Mouse (Mus musculus): ENCODE measurements at regions not wholly inside any gene's neighbourhood (a gene's known extent, or its start where the extent isn't known, plus 50 kb on each side); places are given as distances from the start of the nearest gene placed in this dataset.

DNA sequence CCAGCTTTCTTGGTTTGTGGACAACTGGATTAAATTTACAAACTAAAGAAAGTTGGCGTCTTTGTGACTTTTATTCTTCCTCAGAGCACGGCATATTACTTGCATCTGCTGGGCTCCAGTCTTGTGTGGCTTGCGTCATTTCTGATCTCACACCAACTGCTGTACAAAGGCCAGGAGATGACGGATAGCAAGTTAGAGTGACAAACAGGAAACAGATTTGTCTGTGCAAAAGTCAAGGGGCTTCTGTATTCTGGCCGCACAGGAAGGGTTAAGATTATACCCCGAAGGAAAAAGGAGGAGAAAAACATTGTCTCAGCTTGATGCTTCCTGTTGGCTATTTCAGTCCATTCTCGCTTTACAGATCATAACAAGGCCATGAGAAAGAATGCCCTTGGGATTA is 137.8 kb upstream of the Fmo9 start:
- Histone ChIP-seq H3K27ac (ENCODE audit: insufficient read depth, low read length) (no peak overlapping the region), H3K36me3 (ENCODE audit: control insufficient read depth, insufficient read depth, low read length) (no peaks in the 10 kb centered on the region), H3K4me1 (ENCODE audit: control insufficient read depth, insufficient read depth, insufficient read length) (peaks cover 8% of the 10 kb centered on the region), H3K27me3 (ENCODE audit: control insufficient read depth, insufficient read depth, low read length) (no peaks in the 10 kb centered on the region), H3K4me3 (ENCODE audit: extremely low read depth, insufficient read depth, insufficient read length) (no peak overlapping the region)
- DNase-seq (ENCODE audit: low read depth in 1 of 2, low spot score in 2 of 2), result peak in 1 of 2 experiments; percentile 11
- WGBS, result 9% methylated on average over 7 of the region's 7 CpGs
- TF ChIP-seq CTCF (IDR thresholded peaks at IDR 0.05; ENCODE audit: extremely low read depth, insufficient read depth, insufficient read length, insufficient replicate concordance), result no peak
- no peak for TF ChIP-seq POLR2A (IDR thresholded peaks at IDR 0.05; ENCODE audit: low read depth, low read length)

DNA sequence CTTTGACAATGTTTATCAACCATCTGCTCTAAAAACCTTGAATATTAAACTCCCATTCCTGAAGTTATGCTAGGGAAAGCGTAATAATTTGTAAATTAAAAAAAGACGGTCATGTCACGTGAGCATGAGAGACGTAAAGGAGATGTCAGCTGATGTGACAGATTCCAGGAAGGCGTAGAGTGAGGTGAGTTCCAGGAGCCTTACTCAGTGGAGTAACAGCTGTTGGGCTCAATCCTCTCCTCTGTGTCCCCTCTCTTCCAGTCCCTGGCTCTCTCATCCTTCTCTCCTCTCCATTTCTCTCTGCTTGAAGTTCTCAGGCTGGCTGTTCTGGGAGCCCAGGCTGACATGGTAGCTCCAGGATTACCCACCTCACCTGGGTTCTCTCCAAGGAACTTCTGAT is 138.4 kb upstream of the Fmo9 start:
- H3K36me3 ChIP-seq (ENCODE audit: control insufficient read depth, insufficient read depth, low read length), result no peaks in the 10 kb centered on the region
- H3K27me3 ChIP-seq (ENCODE audit: control insufficient read depth, insufficient read depth, low read length), result no peaks in the 10 kb centered on the region
- TF ChIP-seq POLR2A (IDR thresholded peaks at IDR 0.05; ENCODE audit: low read depth, low read length) (no peak), CTCF (IDR thresholded peaks at IDR 0.05; ENCODE audit: extremely low read depth, insufficient read depth, insufficient read length, insufficient replicate concordance) (no peak)
- no peak overlapping the region for H3K4me3 ChIP-seq (ENCODE audit: extremely low read depth, insufficient read depth, insufficient read length)
- H3K4me1 ChIP-seq (ENCODE audit: control insufficient read depth, insufficient read depth, insufficient read length), result peaks cover 8% of the 10 kb centered on the region
- 78% methylated on average over 5 of the region's 5 CpGs for WGBS
- no peak overlapping the region; the same call in 1 of the 2 replicates for H3K27ac ChIP-seq (ENCODE audit: insufficient read depth, low read length)
- no peak for DNase-seq (ENCODE audit: low read depth in 1 of 2, low spot score in 2 of 2)

DNA sequence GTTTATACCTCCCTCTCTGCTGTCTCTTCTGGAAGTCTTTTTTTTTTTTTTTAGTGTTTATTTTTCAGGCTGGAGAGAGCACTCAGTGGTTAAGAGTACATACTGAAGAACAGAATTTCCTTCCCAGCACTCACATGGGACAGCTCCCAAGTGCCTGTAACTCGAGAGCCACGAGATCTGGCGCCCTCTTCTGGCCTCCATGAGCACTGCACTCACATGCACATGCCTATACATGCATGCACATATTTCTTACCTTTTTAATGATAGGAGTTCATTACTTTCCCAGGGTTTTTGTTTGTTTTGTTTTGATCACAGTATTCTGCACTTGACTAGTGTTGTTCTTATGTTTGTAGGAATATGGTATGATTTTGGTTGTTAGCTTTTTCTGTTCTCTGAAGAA is 139.5 kb upstream of the Fmo9 start:
- H3K4me1 ChIP-seq (ENCODE audit: control insufficient read depth, insufficient read depth, insufficient read length), result peaks cover 8% of the 10 kb centered on the region
- WGBS, result 69% methylated on average over 3 of the region's 3 CpGs
- no peak overlapping the region for H3K4me3 ChIP-seq (ENCODE audit: extremely low read depth, insufficient read depth, insufficient read length)
- no peaks in the 10 kb centered on the region for H3K27me3 ChIP-seq (ENCODE audit: control insufficient read depth, insufficient read depth, low read length)
- H3K36me3 ChIP-seq (ENCODE audit: control insufficient read depth, insufficient read depth, low read length), result no peaks in the 10 kb centered on the region
- TF ChIP-seq POLR2A (IDR thresholded peaks at IDR 0.05; ENCODE audit: low read depth, low read length) (no peak), CTCF (IDR thresholded peaks at IDR 0.05; ENCODE audit: extremely low read depth, insufficient read depth, insufficient read length, insufficient replicate concordance) (no peak)
- no peak overlapping the region for H3K27ac ChIP-seq (ENCODE audit: insufficient read depth, low read length)
- no peak for DNase-seq (ENCODE audit: low read depth in 1 of 2, low spot score in 2 of 2)

DNA sequence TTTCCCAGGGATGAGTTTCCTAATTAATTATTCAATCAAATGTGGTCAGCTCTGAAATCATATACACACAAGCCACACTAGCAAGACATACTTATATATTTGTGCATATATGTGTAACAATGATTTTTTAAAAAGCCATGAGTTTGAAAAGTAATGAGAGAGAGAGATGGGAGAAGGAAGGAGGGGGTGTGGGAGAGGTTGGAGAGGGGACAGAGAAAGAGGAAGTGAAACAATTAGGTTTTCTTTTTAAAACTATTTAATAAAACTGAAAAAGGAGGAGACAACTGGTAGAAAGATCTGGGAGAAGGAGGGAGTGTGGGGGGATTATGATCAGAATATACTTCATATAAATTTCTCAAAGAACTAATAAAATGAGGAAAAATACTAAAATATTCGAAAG is 155.7 kb upstream of the Fmo9 start:
- Histone ChIP-seq H3K36me3 (ENCODE audit: control insufficient read depth, insufficient read depth, low read length) (no peaks in the 10 kb centered on the region), H3K4me1 (ENCODE audit: control insufficient read depth, insufficient read depth, insufficient read length) (no peaks in the 10 kb centered on the region; the same call in 1 of the 2 replicates), H3K4me3 (ENCODE audit: extremely low read depth, insufficient read depth, insufficient read length) (no peak overlapping the region), H3K27ac (ENCODE audit: insufficient read depth, low read length) (no peak overlapping the region), H3K27me3 (ENCODE audit: control insufficient read depth, insufficient read depth, low read length) (no peaks in the 10 kb centered on the region)
- no peak for DNase-seq (ENCODE audit: low read depth in 1 of 2, low spot score in 2 of 2)
- TF ChIP-seq POLR2A (IDR thresholded peaks at IDR 0.05; ENCODE audit: low read depth, low read length) (no peak), CTCF (IDR thresholded peaks at IDR 0.05; ENCODE audit: extremely low read depth, insufficient read depth, insufficient read length, insufficient replicate concordance) (no peak)
- WGBS, result 57% methylated on average over 1 of the region's 1 CpGs

DNA sequence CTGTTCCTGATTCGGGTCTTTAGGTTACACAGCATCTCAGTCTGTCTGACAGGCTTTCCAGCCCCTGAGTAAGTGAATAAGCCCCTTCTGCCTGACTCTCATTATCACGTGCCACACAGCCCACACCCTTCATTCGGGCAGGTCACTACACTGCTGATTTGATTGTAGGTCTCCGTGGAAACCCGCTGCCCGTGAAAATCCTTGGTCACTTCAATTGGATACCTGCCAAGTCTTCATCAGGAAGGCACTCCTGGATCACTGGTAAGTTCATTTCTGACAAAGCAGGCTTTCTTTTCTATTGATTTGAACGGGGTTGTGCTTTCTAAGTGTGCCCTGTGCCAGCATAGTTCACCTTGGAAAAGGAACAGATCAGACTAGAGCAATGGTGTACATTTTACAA is 158.2 kb upstream of the Fmo9 start:
- DNase-seq (ENCODE audit: low read depth in 1 of 2, low spot score in 2 of 2), result no peak
- Histone ChIP-seq H3K4me1 (ENCODE audit: control insufficient read depth, insufficient read depth, insufficient read length) (no peaks in the 10 kb centered on the region; the same call in 1 of the 2 replicates), H3K4me3 (ENCODE audit: extremely low read depth, insufficient read depth, insufficient read length) (no peak overlapping the region), H3K27me3 (ENCODE audit: control insufficient read depth, insufficient read depth, low read length) (no peaks in the 10 kb centered on the region), H3K36me3 (ENCODE audit: control insufficient read depth, insufficient read depth, low read length) (no peaks in the 10 kb centered on the region), H3K27ac (ENCODE audit: insufficient read depth, low read length) (no peak overlapping the region)
- TF ChIP-seq CTCF (IDR thresholded peaks at IDR 0.05; ENCODE audit: extremely low read depth, insufficient read depth, insufficient read length, insufficient replicate concordance) (no peak), POLR2A (IDR thresholded peaks at IDR 0.05; ENCODE audit: low read depth, low read length) (no peak)
- 79% methylated on average over 7 of the region's 7 CpGs for WGBS

DNA sequence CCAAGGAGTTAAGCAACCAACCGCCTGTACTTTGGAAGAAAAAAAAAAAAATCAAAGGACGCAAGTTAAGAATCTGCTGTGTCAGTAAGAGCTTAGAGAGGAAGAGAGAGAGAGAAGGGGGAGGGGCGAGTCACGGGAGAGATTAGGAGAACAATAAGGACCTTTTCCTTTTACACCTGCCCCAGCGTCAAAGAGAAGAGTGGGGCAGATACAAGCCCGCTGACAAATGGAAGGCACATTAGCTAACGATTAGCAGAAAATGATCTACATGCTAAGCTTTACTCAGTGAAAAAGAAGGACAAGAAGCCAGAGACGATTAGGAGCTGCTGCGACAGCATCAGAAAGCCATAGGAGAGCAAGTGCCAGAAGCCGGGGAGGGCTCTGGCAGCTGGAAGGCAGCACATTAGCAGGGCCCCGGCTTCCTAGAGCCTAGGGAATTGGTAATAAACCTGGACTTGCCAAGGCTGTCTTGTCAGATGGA is 157.8 kb upstream of the Fam78b start:
- Histone ChIP-seq H3K4me1 (ENCODE audit: control insufficient read depth, insufficient read depth, insufficient read length) (no peaks in the 10 kb centered on the region), H3K4me3 (ENCODE audit: extremely low read depth, insufficient read depth, insufficient read length) (no peak overlapping the region; the same call in 1 of the 2 replicates), H3K27ac (ENCODE audit: insufficient read depth, low read length) (no peak overlapping the region), H3K36me3 (ENCODE audit: control insufficient read depth, insufficient read depth, low read length) (no peaks in the 10 kb centered on the region), H3K27me3 (ENCODE audit: control insufficient read depth, insufficient read depth, low read length) (no peaks in the 10 kb centered on the region)
- TF ChIP-seq POLR2A (IDR thresholded peaks at IDR 0.05; ENCODE audit: low read depth, low read length) (no peak), CTCF (IDR thresholded peaks at IDR 0.05; ENCODE audit: extremely low read depth, insufficient read depth, insufficient read length, insufficient replicate concordance) (no peak)
- no peak for DNase-seq (ENCODE audit: low read depth in 1 of 2, low spot score in 2 of 2)
- 13% methylated on average over 11 of the region's 11 CpGs for WGBS

DNA sequence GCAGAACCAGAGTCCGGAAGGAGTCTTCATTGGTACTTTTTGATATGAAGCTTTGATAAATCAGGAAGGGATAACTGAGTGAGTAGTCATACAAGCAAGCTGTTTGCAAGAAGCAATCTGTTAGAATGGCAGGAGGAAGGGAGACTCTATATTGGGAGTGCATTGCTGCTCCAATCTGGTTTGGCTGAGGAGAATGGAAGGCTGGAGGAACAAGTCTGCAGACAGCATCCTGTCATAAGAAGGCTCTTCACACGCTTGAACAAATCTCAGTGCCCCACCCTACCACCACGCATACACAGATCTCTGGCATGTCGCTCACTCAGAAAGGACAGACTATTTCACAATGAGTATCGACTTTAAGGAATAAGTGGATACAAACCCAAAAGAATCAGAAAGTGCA is 154.7 kb upstream of the Fam78b start:
- Histone ChIP-seq H3K27me3 (ENCODE audit: control insufficient read depth, insufficient read depth, low read length) (no peaks in the 10 kb centered on the region), H3K4me3 (ENCODE audit: extremely low read depth, insufficient read depth, insufficient read length) (no peak overlapping the region), H3K27ac (ENCODE audit: insufficient read depth, low read length) (no peak overlapping the region), H3K36me3 (ENCODE audit: control insufficient read depth, insufficient read depth, low read length) (no peaks in the 10 kb centered on the region), H3K4me1 (ENCODE audit: control insufficient read depth, insufficient read depth, insufficient read length) (no peaks in the 10 kb centered on the region)
- TF ChIP-seq POLR2A (IDR thresholded peaks at IDR 0.05; ENCODE audit: low read depth, low read length), result no peak
- no peak for TF ChIP-seq CTCF (IDR thresholded peaks at IDR 0.05; ENCODE audit: extremely low read depth, insufficient read depth, insufficient read length, insufficient replicate concordance)
- DNase-seq (ENCODE audit: low read depth in 1 of 2, low spot score in 2 of 2), result no peak
- 85% methylated on average over 5 of the region's 5 CpGs for WGBS
